In the genomic region with DNA sequence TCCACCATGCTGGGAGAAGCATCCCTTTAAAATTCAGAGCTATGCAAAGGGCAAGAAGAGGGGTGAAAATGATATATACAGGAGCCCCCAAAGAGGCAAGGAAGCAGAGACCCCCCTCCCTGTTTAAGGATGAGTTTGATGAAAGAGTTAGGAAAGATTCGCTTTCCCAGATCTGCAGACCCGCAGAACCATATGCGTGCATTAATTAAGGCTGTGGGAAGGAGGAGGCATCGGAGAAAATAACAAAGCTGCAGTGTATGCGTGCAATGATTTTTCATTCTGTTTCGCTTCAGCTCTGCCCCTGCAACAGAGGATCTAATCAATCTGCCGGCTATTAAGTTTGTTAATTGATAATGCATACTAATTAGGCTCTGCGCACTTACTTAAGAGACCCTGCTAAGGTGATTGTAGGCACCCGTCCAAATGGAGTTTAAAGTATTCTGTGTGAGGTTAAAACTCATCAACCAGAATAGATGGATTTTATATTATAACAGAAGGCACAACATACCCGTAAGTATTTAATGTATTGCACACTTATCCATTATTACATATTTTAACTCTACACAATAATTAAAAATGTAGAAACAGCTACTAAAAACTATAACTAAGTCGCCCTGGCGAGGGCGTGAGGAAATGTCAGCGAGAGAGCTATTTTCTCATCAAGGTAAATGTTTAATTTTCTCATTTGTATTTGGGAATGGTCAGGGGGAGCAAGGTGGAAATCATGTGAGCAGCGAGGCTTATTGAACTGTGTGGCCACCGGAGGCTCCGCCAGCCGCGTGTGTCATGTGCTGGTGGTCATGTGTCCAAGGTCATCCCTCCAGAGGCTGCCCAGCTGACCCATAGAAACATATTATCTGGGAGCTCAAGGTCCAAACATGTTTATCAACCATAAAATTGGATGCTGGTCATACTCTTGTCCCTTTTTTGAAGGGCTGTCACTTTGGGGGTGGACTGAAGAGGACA, we compare ENCODE assay signal across 10 mouse cellular contexts.
DNase-seq lines count a peak whose midpoint lies in the region; ATAC-seq and TF ChIP-seq lines count a peak whose summit lies in the region.
"Had no signal": no experiment of that assay in that cellular context is flagged by ENCODE, and none has a peak within 500 bp of the region (broad histone marks: within the 10 kb centered on the region; RNA-seq: fewer than 3 reads in every experiment).

No protein-coding gene starts in this region.

- no peak overlapping the region for H3K4me3 ChIP-seq in intestine, embryonic 14.5 days (ENCODE audit: low read depth, low read length)
- no peak overlapping the region for H3K4me3 ChIP-seq in intestine, embryonic 16.5 days (ENCODE audit: low read length)
- H3K4me3 ChIP-seq in forebrain, embryonic 13.5 days, result peak overlapping the region; percentile 22
- peak overlapping the region; percentile 29 for H3K4me3 ChIP-seq in midbrain, embryonic 15.5 days
- no peak overlapping the region for H3K4me3 ChIP-seq in thymus, adult 2 months (ENCODE audit: control insufficient read depth, insufficient read depth, low read length)
- H3K4me3 ChIP-seq: liver, embryonic 15.5 days; megakaryocyte, embryonic 14.5 days had no signal

- peak; percentile 45 for DNase-seq in intestine, embryonic 14.5 days (ENCODE audit: low spot score)
- peak; percentile 30 to 57 for DNase-seq in kidney, adult 8-10 months
- no peak for DNase-seq in thymus, adult 2 months

- no peak for TF ChIP-seq CTCF in thymus, adult 2 months (IDR thresholded peaks at IDR 0.05; ENCODE audit: borderline replicate concordance, control insufficient read depth, extremely low read depth, insufficient read depth, low read length, poor library complexity)

- no peak overlapping the region for H3K4me2 ChIP-seq in intestine, embryonic 14.5 days (ENCODE audit: low read length)
- no peak overlapping the region for H3K4me2 ChIP-seq in intestine, embryonic 16.5 days (ENCODE audit: low read depth, low read length)
- H3K4me2 ChIP-seq in forebrain, embryonic 13.5 days, result peak overlapping the region; percentile 51
- peak overlapping the region; percentile 45 for H3K4me2 ChIP-seq in midbrain, embryonic 15.5 days
- H3K4me2 ChIP-seq: liver, embryonic 15.5 days had no signal

- H3K27ac ChIP-seq in intestine, embryonic 14.5 days (ENCODE audit: low read depth), result no peak overlapping the region
- H3K27ac ChIP-seq in intestine, embryonic 16.5 days (ENCODE audit: low read length), result no peak overlapping the region
- H3K27ac ChIP-seq in forebrain, embryonic 13.5 days, result no peak overlapping the region
- peak overlapping the region; percentile 39; the same call in 1 of the 2 replicates for H3K27ac ChIP-seq in midbrain, embryonic 15.5 days
- no peak overlapping the region for H3K27ac ChIP-seq in thymus, adult 2 months (ENCODE audit: control insufficient read depth, insufficient read depth, low read length)
- H3K27ac ChIP-seq: liver, embryonic 15.5 days had no signal

- no peak for ATAC-seq in intestine, embryonic 14.5 days (replicated peaks; ENCODE audit: low FRiP score, low TSS enrichment, low read depth)
- no peak for ATAC-seq in intestine, embryonic 16.5 days
- peak; percentile 21; the same call in 1 of the 2 replicates for ATAC-seq in forebrain, embryonic 13.5 days
- ATAC-seq in midbrain, embryonic 15.5 days (replicated peaks), result peak; percentile 62
- ATAC-seq in activated CD4-positive, CD25-positive, alpha-beta regulatory T cell, adult 4 months, result no peak
- ATAC-seq: CD4-positive, CD25-positive, alpha-beta regulatory T cell, adult 4 months had no signal

- H3K27me3 ChIP-seq in intestine, embryonic 14.5 days (replicated peaks; ENCODE audit: control insufficient read depth, insufficient read depth, low read length), result no peaks in the 10 kb centered on the region
- H3K27me3 ChIP-seq in intestine, embryonic 16.5 days (replicated peaks; ENCODE audit: control insufficient read depth, insufficient read depth, low read length), result no peaks in the 10 kb centered on the region
- peaks cover 64% of the 10 kb centered on the region for H3K27me3 ChIP-seq in forebrain, embryonic 13.5 days
- no peaks in the 10 kb centered on the region; the same call in 1 of the 2 replicates for H3K27me3 ChIP-seq in midbrain, embryonic 15.5 days (replicated peaks)
- H3K27me3 ChIP-seq in thymus, adult 2 months (ENCODE audit: control insufficient read depth, insufficient read depth, low read length), result no peaks in the 10 kb centered on the region
- H3K27me3 ChIP-seq: liver, embryonic 15.5 days had no signal

- H3K4me1 ChIP-seq in intestine, embryonic 14.5 days (replicated peaks; ENCODE audit: control insufficient read depth, insufficient read depth, low read length), result no peaks in the 10 kb centered on the region
- H3K4me1 ChIP-seq in intestine, embryonic 16.5 days (ENCODE audit: control insufficient read depth, insufficient read depth, low read length), result no peaks in the 10 kb centered on the region
- peaks cover 12% of the 10 kb centered on the region for H3K4me1 ChIP-seq in forebrain, embryonic 13.5 days
- H3K4me1 ChIP-seq in midbrain, embryonic 15.5 days, result peaks cover 7% of the 10 kb centered on the region; the same call in 1 of the 2 replicates
- no peaks in the 10 kb centered on the region for H3K4me1 ChIP-seq in thymus, adult 2 months (replicated peaks; ENCODE audit: control insufficient read depth, insufficient read depth, low read length)
- H3K4me1 ChIP-seq: liver, embryonic 15.5 days; megakaryocyte, embryonic 14.5 days had no signal

- H3K36me3 ChIP-seq in intestine, embryonic 14.5 days (ENCODE audit: control insufficient read depth, insufficient read depth, low read length), result no peaks in the 10 kb centered on the region
- H3K36me3 ChIP-seq in intestine, embryonic 16.5 days (ENCODE audit: control insufficient read depth, insufficient read depth, low read length), result no peaks in the 10 kb centered on the region
- H3K36me3 ChIP-seq in forebrain, embryonic 13.5 days (ENCODE audit: poor library complexity, severe bottlenecking), result no peaks in the 10 kb centered on the region
- no peaks in the 10 kb centered on the region for H3K36me3 ChIP-seq in midbrain, embryonic 15.5 days (replicated peaks)
- H3K36me3 ChIP-seq in thymus, adult 2 months (ENCODE audit: control insufficient read depth, insufficient read depth, low read length), result no peaks in the 10 kb centered on the region
- H3K36me3 ChIP-seq: liver, embryonic 15.5 days had no signal

- H3K9ac ChIP-seq in intestine, embryonic 14.5 days (ENCODE audit: low read length), result no peak overlapping the region
- H3K9ac ChIP-seq in intestine, embryonic 16.5 days (ENCODE audit: low read depth, low read length), result no peak overlapping the region
- H3K9ac ChIP-seq in forebrain, embryonic 13.5 days, result 0 out of 2 replicates have a peak overlapping the region, but pooled peaks have one; percentile 19
- H3K9ac ChIP-seq in midbrain, embryonic 15.5 days, result peak overlapping the region; percentile 31; the same call in 1 of the 2 replicates
- H3K9ac ChIP-seq: liver, embryonic 15.5 days had no signal

- 71% methylated on average over 19 of the region's 19 CpGs for WGBS in intestine, embryonic 14.5 days
- 70% methylated on average over 19 of the region's 19 CpGs for WGBS in intestine, embryonic 16.5 days
- WGBS in forebrain, embryonic 13.5 days, result 52% methylated on average over 19 of the region's 19 CpGs
- 59% methylated on average over 19 of the region's 19 CpGs for WGBS in midbrain, embryonic 15.5 days
- WGBS in thymus, adult 2 months, result 87% methylated on average over 19 of the region's 19 CpGs

- TF ChIP-seq POLR2A in thymus, adult 2 months (IDR thresholded peaks at IDR 0.05; ENCODE audit: control insufficient read depth, extremely low read depth, insufficient read depth, low read length, poor library complexity), result no peak

- H3K9me3 ChIP-seq in intestine, embryonic 14.5 days (ENCODE audit: control insufficient read depth, low read length), result no peaks in the 10 kb centered on the region
- H3K9me3 ChIP-seq in intestine, embryonic 16.5 days (ENCODE audit: control insufficient read depth, low read length), result no peaks in the 10 kb centered on the region
- H3K9me3 ChIP-seq in forebrain, embryonic 13.5 days (replicated peaks), result no peaks in the 10 kb centered on the region
- H3K9me3 ChIP-seq in midbrain, embryonic 15.5 days, result no peaks in the 10 kb centered on the region
- H3K9me3 ChIP-seq: liver, embryonic 15.5 days had no signal

Comparison
In these comparisons a context has a peak if more than half of its experiments do, and no peak if none do; other contexts are left out.
1. ATAC-seq: peak in forebrain, embryonic 13.5 days (single experiment) and midbrain, embryonic 15.5 days (single experiment); none in intestine, embryonic 14.5 days (single experiment), intestine, embryonic 16.5 days (single experiment) and activated CD4-positive, CD25-positive, alpha-beta regulatory T cell, adult 4 months (single experiment).
2. H3K4me2 ChIP-seq: peak in forebrain, embryonic 13.5 days (single experiment) and midbrain, embryonic 15.5 days (single experiment); none in intestine, embryonic 14.5 days (single experiment) and intestine, embryonic 16.5 days (single experiment).
3. H3K4me3 ChIP-seq: peak in forebrain, embryonic 13.5 days (single experiment) and midbrain, embryonic 15.5 days (single experiment); none in intestine, embryonic 14.5 days (single experiment), intestine, embryonic 16.5 days (single experiment) and thymus, adult 2 months (single experiment).
4. H3K9ac ChIP-seq: peak in forebrain, embryonic 13.5 days (single experiment) and midbrain, embryonic 15.5 days (single experiment); none in intestine, embryonic 14.5 days (single experiment) and intestine, embryonic 16.5 days (single experiment).